Mouse (Mus musculus) cerebellum, postnatal 36 days (tissue): ENCODE measurements around the gene Sct.

Experiments
- DNase-seq, 2 experiments: peaks; one replicate each; pipeline ENCODE4 v3.0.0; 2021 to 2022; ENCODE audit warnings: mixed read lengths in 2 of 2

The Sct gene

DNA sequence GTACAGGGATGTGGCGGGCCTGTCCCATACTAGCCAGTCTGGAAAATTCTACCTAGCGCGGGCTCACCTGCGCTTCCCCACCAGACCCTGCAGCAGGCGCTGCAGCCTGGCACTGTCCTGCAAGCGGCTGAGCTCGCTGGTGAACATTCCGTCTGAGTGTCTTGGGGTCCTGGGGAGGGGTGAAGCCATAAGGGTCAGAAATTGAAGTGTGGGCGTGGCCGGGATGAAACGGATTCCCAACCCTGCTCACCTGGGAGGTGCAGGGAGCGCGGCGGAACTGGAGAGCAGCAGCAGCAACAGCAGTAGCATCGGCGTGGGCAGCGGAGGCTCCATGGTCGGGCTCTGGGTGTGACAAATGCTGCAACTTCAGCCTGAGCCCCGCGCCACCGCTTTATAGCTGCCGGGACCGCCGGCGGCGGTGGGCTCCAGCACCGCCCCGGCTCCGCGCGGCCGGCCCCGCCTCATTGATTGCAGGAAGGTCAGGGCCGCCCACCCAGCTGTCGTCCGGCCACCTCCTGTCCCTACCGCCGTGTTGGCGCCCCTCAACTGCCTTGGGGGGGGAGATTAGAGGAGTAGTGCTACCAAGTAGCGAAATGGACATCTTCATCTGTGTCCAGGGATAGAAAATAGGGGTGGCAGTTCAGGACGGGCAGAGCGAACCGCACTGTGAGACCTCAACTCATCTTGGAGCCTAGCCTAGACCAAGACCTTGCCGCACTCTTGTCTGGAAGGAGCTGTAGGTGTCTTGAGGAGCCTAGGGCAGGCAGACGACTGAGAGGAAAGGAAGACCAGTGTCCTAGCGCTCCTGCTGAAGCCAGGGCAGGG lies at the start of gene Sct:
Gene Sct (minus strand): TSS at position 368 of the 825 bp plus-strand sequence.
- peak; percentile 63 to 67 for DNase-seq

DNA sequence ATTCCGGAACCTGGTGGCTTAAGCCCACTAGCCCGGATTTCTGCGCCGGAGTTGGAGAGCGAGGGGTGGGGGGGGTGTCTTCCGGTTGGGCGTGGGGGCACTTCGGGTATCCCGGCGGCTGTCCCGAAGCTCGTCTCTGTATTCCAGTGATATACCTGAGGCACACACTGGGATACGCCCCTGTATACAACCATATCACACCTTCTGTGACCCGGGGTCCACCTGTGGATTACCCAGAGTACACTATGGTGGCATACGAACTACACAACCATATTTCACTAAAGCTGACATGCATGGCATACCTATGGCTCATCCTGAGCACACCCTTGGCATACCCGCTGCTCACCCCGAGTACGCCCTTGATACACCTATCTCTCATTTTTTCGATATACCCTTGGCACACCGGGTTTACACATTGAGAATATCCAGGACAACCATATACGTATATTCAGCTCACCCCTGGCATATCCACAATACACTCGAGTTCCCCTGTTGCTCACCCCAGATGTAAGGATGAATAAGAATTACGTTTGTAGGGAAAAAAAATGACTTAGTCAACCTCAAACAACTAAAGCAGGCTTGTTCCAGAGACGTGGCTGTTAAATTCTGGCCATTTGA lies 49.5 kb upstream of the Sct start:
- no peak for DNase-seq

DNA sequence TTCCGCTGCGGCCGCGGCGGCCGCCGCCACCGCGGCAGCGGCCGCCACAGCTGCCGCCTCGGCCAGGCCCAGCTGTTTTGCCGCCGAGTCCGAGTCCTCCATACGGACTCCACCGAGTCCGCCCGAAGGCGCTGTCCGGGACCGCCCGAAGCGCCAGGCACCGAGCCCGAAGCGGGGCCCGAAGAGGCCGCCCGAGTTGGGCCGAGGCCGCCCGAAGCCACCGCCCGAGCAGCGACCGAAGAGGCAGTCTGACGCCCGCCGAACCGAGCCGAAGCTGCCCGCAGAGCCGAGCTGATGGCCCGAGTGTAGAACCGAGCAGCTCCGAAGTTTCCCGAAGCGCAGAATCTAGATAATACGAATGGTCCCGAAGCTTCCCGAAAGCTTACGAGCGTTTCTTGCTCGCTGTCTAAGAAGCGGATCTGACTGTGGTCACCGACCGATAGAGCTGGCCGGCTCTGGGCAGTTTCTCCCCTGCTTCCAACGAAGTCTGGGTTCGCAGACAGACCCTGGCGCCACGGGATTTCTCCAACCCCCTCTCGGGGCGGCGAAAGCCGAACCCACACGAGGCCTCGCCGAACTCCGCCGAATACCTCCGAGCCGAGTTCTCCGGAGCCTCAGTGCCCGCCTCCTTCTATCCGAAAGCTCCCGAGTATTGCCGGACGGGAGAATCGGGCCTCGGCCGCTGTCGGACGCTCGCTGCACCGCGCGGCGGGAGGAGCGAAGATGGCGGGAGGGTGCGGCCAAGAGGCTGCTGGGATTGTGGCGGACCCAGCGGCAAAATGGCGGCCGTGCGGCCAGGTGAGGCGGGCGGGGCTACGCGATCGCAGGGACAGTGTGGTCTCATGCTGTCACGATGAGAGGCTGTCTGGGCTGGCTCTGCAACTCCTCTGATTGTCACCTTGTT lies 48.8 kb upstream of the Sct start, which contains the start of the genes Deaf1 and Tmem80:
Gene Deaf1 (minus strand): TSS at position 222 of the 904 bp plus-strand sequence.
Gene Tmem80 (plus strand): TSS at position 271 of the 904 bp plus-strand sequence.
- peak; percentile 100 for DNase-seq

DNA sequence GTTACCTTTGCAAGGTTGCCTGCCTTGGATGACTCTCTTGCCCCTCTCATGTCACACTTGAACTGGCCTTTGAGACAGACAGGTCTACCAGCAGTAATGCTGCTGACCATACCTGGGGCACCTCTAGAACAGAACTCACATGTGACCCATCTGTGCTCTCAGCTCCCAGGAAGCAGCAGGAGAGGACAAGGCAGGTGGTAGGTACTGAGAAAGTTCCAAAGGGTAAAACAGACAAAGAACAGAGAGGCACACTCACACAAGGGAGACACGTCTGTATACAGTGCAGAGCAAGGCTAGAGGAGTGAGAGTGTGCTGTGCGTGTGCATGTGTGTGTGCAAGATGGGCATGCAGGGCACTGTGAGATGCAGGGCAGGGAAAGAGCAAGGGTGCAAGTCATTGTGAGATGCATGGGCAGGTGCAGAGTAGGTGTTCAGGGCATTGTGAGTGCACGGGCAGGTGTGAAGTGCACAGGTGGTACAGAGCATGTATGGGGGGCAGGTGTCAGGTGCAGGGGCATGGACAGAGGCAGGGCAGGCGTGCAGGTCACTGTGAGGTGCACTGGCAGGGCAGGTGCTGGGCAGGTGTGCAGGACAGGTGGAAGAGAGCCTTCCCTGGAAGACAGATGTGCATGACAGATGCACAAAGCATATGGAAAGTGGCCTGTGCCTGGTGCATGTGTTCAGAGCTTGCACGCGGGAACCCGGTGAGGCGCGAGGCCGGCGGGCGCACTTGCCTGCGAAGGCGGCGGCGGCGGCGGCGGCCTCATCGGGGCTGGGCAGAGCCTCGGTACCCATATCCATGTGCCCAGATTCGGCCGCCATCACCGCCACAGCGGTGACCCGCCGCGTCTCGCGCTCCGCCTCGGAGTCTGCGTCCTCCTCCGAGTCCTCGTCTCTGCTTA lies 47.9 kb upstream of the Sct start:
- peak; percentile 28 to 40 for DNase-seq

DNA sequence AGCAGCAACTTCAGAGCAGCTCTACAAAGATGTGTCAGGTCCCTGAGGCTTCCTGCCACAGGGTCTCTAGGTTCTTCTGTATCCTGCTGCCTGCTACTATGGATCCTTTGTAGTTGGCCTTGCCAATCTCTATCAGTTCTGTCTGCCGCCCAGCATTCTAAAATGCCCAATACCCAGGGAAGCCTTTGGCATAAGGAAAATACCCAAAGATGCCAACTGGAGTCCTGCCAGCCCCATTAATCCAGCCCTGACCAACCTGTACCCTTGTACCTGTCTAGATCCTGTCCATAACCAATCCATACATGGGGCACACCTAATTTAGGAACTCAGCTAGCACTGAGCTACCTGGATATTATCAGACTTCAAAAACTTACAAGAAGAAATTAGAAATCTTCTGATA lies 45.8 kb upstream of the Sct start:
- DNase-seq, result peak; percentile 33 to 35

DNA sequence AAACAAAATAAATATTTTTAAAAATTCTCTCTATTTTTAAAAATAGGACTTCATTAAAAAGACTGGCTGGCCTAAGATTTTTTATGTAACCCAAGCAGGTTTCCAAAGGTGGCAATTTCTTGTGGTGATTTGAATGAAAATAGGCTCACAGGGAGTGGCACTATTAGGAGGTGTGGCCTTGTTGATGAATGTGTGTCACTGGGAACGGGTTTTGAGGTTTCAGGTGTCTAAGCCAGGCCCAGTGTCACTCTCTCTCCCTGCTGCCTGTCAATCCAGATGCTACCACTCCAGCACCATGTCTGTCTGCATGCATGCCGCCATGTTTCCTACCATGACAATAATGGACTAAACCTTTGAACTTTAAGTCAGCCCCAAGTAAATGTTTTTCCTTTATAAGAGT lies 40.5 kb upstream of the Sct start:
- DNase-seq, result no peak

DNA sequence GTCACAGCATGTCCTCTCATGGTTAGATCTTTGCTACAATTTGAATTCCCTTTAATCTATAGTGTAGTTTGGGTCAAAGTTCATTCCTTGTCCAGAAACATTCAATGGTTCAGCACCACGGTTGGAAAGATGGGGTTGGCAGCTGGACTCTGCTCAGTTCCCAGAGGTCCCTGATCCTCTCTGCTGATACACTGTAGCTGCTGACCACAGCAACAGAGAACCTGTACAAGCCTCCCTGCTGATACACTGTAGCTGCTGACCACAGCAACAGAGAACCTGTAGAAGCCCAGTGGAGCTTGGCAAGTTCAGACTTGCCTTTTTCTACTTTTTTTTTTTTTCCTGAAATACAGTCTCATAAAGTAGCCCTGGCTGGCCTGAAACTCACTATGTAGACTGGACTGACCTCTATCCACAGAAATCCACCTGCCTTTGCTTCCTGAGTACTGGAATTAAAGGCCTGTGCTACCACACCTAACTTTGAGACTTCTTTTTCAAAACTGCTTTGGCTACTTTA lies 38.7 kb upstream of the Sct start:
- no peak for DNase-seq

DNA sequence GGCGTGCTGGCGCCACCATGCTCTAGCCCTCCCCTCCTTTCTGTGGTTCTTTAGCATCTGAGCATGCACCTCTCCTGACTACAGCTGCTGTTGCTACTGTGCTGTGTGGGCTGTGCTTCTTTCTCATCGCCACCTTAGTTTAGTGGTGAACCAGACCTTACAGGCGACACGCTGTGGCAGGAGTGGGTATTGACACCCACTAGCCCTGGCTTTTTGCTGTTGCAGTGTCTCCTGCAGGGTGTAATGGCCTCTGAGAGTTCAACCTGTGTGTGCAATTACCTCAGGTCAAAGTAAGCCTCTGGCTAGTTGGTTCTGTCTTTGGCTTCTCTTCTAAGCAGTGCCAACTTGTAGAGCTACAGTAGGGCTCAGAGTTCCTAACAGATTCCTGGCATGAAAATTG lies 37.0 kb upstream of the Sct start:
- DNase-seq, result peak; percentile 44 to 45

DNA sequence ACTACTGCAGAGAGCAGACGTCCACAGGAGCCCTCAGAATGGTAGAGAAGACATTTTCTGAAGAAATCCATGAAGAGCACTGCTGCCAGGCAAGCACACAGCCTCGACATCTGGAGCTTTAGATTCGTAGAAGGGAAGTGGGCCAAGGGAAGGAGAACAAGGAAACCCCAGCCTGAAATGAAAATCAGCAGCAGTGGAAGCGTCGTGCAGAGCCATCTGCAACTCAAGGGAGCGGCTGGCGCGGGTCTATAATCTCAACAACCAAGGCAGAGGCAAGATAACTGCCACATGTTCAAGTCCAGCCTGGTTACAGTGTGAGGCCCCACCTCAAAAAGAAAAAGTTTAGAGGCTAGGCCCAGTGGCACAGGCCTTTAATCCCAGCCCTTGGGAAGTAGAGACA lies 36.1 kb upstream of the Sct start:
- DNase-seq, result no peak

DNA sequence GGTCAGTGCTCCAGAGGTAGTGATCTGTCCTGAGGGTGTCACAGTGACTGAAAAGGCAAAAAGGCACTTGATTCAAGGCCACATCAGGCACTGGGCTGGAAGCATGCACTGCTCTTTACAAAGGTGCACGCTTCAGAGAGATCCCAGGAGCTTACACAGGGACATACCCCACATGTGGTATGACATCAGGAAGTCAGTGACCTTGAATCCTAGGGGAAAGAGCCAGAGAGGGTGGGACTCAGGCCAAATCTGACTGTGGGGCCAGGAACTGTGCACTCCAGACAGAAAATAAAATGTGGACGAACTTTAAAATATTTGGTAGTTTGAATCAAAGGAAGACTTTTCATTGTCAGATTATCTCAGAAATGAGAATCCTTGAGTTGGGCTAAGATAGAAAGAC lies 35.5 kb upstream of the Sct start:
- no peak for DNase-seq

DNA sequence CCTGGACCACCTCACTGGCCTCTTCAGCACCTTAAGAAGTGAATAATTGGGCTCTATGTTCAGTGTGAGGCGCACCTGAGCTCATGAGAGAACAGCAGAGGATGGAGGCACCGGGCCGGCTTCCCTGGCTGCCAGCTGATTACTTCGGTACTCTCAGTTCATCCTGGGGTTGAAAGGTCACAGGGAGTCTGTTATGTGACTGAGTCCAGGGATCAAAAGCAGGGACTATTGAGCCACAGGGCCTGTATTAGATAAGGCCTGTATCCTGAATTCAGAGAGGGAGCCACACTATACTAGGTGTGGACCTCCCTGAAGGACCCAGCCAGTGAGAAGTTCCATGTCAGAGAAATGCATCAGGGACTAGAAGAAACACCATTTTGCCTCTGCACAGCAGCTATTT lies 25.6 kb upstream of the Sct start:
- no peak for DNase-seq

DNA sequence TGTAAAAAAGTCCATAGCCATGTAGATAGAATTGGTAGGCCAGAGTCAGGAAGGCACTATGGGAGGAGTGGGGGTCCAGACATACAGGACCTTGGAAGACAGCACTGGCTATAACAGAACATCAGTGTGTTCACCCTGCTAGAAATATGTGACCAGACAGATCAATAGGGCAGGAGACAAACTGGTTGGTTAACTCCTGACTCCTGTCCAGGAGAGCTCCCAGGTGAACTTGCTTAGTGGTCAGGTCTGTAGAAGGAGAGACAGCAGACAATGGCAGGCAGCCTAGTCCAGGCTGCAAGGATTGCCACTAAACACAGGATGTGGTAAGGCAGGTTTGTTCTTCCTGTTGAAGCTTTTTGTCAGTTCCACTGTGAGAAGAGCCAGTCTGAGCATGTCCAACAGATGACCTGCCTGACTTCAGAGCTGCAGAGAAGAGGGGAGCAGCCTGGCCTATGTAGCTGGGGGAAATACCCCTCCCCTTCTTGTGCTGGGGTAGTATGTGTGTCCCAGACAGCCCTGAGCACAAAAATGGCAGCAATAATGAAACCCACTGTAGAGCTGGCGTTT lies 23.9 kb upstream of the Sct start:
- no peak for DNase-seq

DNA sequence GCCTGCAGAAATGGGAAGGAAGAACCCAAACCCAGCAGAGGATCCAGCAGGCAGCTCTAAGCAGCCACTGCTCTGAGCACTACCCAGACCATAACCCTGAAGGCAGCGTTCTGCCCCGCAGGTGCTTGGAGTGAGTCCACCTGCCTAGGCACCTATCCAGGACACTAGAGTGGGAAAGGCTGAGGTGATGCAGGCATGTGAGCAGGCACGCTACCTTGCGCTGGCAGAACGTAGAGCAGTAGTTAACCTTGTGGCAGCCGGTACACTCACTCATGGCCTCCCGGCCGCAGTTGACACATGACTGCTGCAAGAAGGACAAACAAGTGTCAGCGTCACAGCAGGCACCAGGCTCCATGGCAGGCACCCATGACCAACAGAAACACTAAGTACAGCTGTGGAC lies 22.5 kb upstream of the Sct start:
- DNase-seq, result peak; percentile 76 to 79

DNA sequence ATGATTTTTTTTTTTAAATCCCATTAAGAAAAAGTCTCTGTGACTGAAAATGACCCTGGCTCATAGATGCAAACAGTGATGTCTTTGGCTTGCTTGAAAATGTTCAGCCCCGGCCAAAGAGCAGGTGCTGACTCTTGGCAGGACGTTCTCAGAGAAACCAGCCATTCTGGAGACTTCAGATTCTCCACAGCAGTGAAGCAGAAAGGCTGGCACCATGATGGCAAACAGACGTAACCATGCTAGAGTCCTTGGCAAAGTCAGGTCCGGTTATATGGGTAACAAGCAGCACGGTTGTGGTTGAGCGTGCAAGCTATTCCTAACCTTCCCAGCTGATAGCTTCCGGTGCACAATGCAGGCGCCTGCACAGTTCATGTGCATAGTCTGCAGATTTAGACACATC lies 20.2 kb upstream of the Sct start:
- DNase-seq, result peak; percentile 72 to 73

DNA sequence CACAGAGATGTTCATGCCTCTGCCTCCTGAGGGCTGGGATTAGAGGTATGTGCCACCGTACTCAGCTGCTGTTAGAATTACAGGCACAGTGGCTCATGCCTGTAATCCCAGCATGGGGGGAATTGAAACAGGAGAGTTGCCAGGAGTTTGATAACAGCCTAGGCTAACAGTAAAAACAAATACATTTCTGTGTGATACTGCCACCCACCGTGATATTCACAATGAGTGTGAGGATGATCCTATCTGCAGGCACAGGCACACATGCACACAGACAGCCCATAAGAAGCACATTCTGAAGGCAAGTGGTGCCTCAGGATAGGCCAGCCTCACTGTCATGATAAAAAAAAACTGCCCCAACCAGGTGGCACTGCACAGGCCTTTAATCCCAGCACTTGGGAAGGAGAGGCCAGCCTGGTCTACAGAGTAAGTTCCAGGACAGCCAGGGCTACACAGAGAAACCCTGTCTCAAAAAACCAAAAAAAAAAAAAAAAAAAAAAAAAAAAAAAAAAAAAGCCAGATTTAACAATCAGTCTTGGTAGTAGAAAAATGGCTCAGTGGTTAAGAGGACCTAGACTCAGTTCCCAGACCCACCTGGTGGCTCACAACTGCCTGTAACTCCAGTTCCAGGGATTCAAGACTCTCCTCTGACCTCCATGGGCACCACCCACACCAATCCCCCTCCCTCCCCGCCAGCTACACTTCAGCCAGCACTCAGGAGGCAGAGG lies 19.2 kb upstream of the Sct start:
- no peak for DNase-seq

DNA sequence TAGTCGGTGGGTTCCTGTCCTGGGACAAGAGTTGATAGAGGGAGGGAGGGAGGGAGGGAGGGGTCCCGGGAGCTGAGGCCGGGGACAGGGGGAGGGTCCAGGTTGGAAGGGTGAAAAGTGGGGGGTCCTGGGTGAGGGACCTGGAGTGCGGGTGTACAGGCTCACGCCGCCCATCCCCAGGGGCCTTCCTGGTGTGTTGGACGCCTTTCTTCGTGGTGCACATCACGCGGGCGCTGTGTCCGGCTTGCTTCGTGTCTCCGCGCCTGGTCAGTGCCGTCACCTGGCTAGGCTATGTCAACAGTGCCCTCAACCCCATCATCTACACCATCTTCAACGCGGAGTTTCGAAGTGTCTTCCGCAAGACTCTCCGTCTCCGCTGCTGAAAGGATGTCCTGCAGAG lies 15.5 kb upstream of the Sct start:
- DNase-seq, result no peak

DNA sequence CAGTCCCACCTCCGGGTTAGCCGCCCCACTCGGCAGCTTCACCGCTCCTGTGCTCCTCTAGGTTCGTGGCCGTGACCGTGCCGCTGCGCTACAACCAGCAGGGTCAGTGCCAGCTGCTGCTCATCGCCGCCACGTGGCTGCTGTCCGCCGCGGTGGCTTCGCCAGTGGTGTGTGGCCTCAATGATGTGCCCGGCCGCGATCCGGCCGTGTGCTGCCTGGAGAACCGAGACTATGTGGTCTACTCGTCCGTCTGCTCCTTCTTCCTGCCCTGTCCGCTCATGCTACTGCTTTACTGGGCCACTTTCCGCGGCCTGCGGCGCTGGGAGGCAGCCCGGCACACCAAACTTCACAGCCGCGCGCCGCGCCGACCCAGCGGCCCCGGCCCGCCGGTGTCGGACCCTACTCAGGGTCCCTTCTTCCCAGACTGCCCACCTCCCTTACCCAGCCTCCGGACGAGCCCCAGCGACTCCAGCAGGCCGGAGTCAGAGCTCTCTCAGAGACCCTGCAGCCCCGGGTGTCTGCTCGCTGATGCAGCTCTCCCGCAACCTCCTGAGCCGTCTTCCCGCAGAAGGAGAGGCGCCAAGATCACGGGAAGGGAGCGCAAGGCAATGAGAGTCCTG lies 15.0 kb upstream of the Sct start:
- DNase-seq, result peak in 1 of 2 experiments; percentile 23

DNA sequence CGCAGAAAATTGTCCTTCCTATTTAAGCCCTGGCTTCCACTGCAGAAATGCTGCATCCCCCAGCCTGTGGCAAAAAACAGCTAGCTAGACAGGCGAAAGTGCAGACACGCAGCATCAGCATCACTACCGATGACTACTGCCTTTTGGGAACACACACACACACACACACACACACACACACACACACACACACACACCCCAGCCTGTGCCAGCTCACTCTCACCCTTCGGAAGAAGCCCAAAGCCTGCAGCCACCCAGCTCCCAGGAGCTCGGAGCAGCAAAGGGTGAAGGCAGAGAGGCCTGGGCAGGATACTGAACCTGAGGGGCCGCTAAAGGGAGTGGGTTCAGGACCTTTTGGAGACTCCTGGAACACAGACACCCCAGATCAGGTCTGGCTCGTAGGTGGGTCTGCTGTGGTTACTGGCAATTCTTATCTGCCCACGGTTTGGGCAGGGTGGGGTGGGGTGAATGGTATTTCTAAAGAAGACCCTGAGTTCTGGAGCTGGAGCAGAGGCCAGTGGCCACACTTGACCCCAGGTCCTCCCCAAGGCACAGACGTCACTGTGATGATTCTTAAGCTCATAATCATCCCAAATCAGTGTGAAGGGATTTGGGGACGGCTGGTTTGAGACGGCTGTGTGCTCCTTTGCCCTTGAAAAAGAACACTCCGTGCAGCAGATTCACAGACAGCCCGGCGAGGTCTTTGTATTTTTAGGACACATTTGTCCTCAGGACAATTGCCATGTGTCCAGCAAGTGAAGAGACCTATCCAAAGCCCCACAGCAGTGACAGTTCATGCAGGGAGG lies 13.9 kb upstream of the Sct start:
- DNase-seq, result no peak

DNA sequence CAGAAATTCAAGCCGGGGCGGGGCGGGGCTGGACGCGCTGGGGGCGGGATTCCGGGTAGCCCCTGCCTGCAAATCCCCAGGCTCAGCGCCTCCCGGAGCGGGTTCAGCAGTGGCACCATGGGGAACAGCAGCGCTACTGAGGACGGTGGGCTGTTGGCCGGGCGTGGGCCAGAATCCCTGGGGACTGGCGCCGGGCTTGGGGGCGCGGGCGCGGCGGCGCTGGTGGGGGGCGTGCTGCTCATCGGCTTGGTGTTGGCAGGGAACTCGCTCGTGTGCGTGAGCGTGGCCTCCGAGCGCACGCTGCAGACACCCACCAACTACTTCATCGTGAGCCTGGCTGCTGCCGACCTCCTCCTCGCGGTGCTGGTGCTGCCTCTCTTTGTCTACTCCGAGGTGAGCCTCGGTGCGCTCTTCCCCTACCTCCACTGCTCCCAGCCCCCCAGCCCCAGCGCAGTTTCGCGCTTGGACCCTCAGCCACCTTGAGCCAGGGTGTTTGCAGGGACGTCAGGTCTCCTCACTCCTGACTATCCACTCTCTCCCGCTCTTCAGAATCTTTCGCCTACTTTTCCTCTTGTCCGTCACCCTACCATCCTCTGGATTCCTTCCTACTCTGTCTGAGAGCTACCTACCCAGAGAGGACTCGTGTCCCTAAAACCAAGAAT lies 13.1 kb upstream of the Sct start, which contains the start of gene Drd4:
Gene Drd4 (plus strand): TSS at position 86 of the 662 bp plus-strand sequence.
- no peak for DNase-seq
